Mouse (Mus musculus): ENCODE results near the gene Wdr82.
A peak's percentile ranks its signal among the peaks of the same experiment; 100 is the strongest.
"Not testable (repeated sequence)": the region's sequence is repeated elsewhere in the genome, so short reads cannot be mapped to it uniquely, and the experiment has no call there.

Gene Wdr82

GRCm38 (mm10) chr9:106166709-106167108, 4.0 kb upstream of the Wdr82 start:
- no peak for DNase-seq (ENCODE audit: low spot score)

- no peak for DNase-seq (ENCODE audit: low spot score)
Measured at GRCm38 (mm10) chr9:106167241-106167640, 3.5 kb upstream of the Wdr82 start.

- no peak for DNase-seq (ENCODE audit: low spot score)
Measured at GRCm38 (mm10) chr9:106167703-106168102, 3.0 kb upstream of the Wdr82 start.

- DNase-seq (ENCODE audit: low spot score), result not testable (repeated sequence)
Measured at GRCm38 (mm10) chr9:106169006-106169405, 1.7 kb upstream of the Wdr82 start.

GRCm38 (mm10) chr9:106169917-106170316, 811 bp upstream of the Wdr82 start:
- DNase-seq (ENCODE audit: low spot score), result no peak

GRCm38 (mm10) chr9:106171346-106172158, 824 bp downstream of the Wdr82 start:
- DNase-seq (ENCODE audit: low spot score), result peak; percentile 68

GRCm38 (mm10) chr9:106172527-106172926, 1.8 kb downstream of the Wdr82 start:
- no peak for DNase-seq (ENCODE audit: low spot score)

- DNase-seq (ENCODE audit: low spot score), result no peak
Measured at GRCm38 (mm10) chr9:106173363-106173762, 2.6 kb downstream of the Wdr82 start.

- DNase-seq (ENCODE audit: low spot score), result no peak
Measured at GRCm38 (mm10) chr9:106175552-106176200, 4.9 kb downstream of the Wdr82 start.

- DNase-seq (ENCODE audit: low spot score), result no peak
Measured at GRCm38 (mm10) chr9:106176769-106177168, 6.0 kb downstream of the Wdr82 start.

GRCm38 (mm10) chr9:106177799-106178198, 7.1 kb downstream of the Wdr82 start:
- no peak for DNase-seq (ENCODE audit: low spot score)

- DNase-seq (ENCODE audit: low spot score), result no peak
Measured at GRCm38 (mm10) chr9:106179454-106179853, 8.7 kb downstream of the Wdr82 start.

GRCm38 (mm10) chr9:106179964-106180363, 9.2 kb downstream of the Wdr82 start:
- no peak for DNase-seq (ENCODE audit: low spot score)

GRCm38 (mm10) chr9:106182146-106182545, 11.4 kb downstream of the Wdr82 start:
- no peak for DNase-seq (ENCODE audit: low spot score)

- no peak for DNase-seq (ENCODE audit: low spot score)
Measured at GRCm38 (mm10) chr9:106183996-106184395, 13.3 kb downstream of the Wdr82 start.

- no peak for DNase-seq (ENCODE audit: low spot score)
Measured at GRCm38 (mm10) chr9:106191355-106191754, 20.6 kb downstream of the Wdr82 start.

- DNase-seq (ENCODE audit: low spot score), result no peak
Measured at GRCm38 (mm10) chr9:106192024-106192423, 21.3 kb downstream of the Wdr82 start.

- DNase-seq (ENCODE audit: low spot score), result no peak
Measured at GRCm38 (mm10) chr9:106192998-106193397, 22.3 kb downstream of the Wdr82 start.

- no peak for DNase-seq (ENCODE audit: low spot score)
Measured at GRCm38 (mm10) chr9:106193930-106194807, 23.4 kb downstream of the Wdr82 start.

GRCm38 (mm10) chr9:106195693-106196092, 25.0 kb downstream of the Wdr82 start:
- DNase-seq (ENCODE audit: low spot score), result no peak

GRCm38 (mm10) chr9:106197081-106197713, 26.5 kb downstream of the Wdr82 start:
- DNase-seq (ENCODE audit: low spot score), result no peak

- no peak for DNase-seq (ENCODE audit: low spot score)
Measured at GRCm38 (mm10) chr9:106197732-106198131, 27.0 kb downstream of the Wdr82 start.
